Mouse (Mus musculus): ENCODE results near the gene Spaca4. TPM values are rescaled to one million over a fixed set of nuclear protein-coding genes. Genes with fewer than 3 reads are reported as not detected.
A peak's percentile ranks its signal among the peaks of the same experiment; 100 is the strongest.

The Spaca4 gene
- total and polyA plus RNA-seq, 3 experiments: not detected

DNA sequence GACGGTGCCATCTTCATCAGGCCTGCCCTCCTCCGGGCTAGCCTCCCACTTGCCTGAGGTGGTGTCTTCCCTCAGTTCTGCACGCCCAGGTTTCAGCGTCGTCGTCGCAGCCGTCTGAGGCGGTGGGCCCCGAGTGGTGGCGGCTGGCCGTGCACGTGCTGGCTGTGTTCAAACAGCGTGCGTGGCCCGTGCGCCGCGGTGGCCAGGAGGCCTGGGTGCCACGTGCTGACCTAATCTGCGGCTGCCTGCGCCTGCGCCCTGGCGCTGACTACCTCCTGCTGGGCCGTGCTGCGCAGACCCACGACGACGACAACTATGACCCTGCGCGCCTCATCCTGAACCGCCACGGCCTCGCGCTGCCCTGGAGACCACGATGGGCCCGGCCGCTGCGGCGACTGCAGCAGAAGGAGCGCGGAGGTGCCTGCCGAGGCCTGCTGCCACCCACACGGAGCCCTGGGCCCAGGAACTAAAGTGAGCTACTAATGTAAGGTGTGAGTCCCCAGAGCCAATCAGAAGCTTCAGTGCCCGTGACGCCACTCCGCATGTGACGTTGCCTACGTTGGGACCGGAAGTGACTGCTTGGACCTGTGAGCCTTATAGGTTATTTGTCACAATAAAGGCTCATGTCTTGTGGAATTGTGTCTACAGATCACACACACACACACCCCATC lies 31.6 kb downstream of the Spaca4 start, which contains the start of gene Sec1:
TSS of gene Sec1 (minus strand) at position 482 of the 671 bp plus-strand sequence.
- TF ChIP-seq RCOR1 (conservative IDR thresholded peaks at IDR 0.05; ENCODE audit: low read depth, low read length) (no peak), CHD2 (IDR thresholded peaks at IDR 0.05; ENCODE audit: low read length) (no peak), ELF1 (IDR thresholded peaks at IDR 0.05; ENCODE audit: low read depth, low read length) (no peak), MAFK (IDR thresholded peaks at IDR 0.05; ENCODE audit: insufficient replicate concordance, low read length) (no peak), UBTF (IDR thresholded peaks at IDR 0.05; ENCODE audit: low read depth, low read length) (no peak), EP300 (IDR thresholded peaks at IDR 0.05; ENCODE audit: low read length) (no peak), MYC (IDR thresholded peaks at IDR 0.05; ENCODE audit: low read depth, low read length) (no peak)
- no peak within 1 kb of the TSS for H3K27ac ChIP-seq (ENCODE audit: insufficient read depth, low read depth)
- dilution Hi-C loops (cut with MboI; ENCODE audit: extremely low pct_ligation_motif_present, extremely low pct_unique_long_range_greater_than_20kb, low sequenced_read_pairs): no loop called here
- H3K4me3 ChIP-seq (replicated peaks in 1 of 3; ENCODE audit: low read depth in 2 of 3, low read length in 2 of 3, poor library complexity in 1 of 3): no peak within 1 kb of the TSS
- no peak within 1 kb of the TSS for H3K9ac ChIP-seq (ENCODE audit: insufficient read depth, low read depth)
- no peaks in the 10 kb centered on the region for H3K27me3 ChIP-seq (replicated peaks)
- H3K79me2 ChIP-seq (replicated peaks; ENCODE audit: control insufficient read depth, extremely low read depth, insufficient read depth, poor library complexity, severe bottlenecking): no peaks in the 10 kb centered on the region
- DNase-seq (ENCODE audit: extremely low read depth): no peak
- no peaks in the 10 kb centered on the region for H3K9me3 ChIP-seq (replicated peaks; ENCODE audit: low read length)
- peaks cover 25 to 65% of the 10 kb centered on the region in 2 experiments for H3K4me1 ChIP-seq (ENCODE audit: control insufficient read depth in 1 of 2, insufficient read depth in 2 of 2)
- H3K4me2 ChIP-seq (ENCODE audit: insufficient read depth, low read depth, poor library complexity, severe bottlenecking): no peak within 1 kb of the TSS
- in situ Hi-C loops (cut with MboI; ENCODE audit: low pct_ligation_motif_present, low pct_unique_long_range_greater_than_20kb, low sequenced_read_pairs): no loop called here
- no peaks in the 10 kb centered on the region for H3K36me3 ChIP-seq (replicated peaks in 1 of 2; ENCODE audit: control insufficient read depth in 1 of 2, insufficient read depth in 1 of 2, low read length in 1 of 2)

GRCm38 (mm10) chr7:45692364-45692763 lies 33.2 kb downstream of the Spaca4 start:
- Histone ChIP-seq H3K27ac (ENCODE audit: insufficient read depth, low read depth) (no peak overlapping the region), H3K9me3 (replicated peaks; ENCODE audit: low read length) (no peaks in the 10 kb centered on the region), H3K9ac (ENCODE audit: insufficient read depth, low read depth) (no peak overlapping the region), H3K79me2 (replicated peaks; ENCODE audit: control insufficient read depth, extremely low read depth, insufficient read depth, poor library complexity, severe bottlenecking) (no peaks in the 10 kb centered on the region), H3K4me2 (ENCODE audit: insufficient read depth, low read depth, poor library complexity, severe bottlenecking) (no peak overlapping the region), H3K4me3 (replicated peaks in 1 of 3; ENCODE audit: low read depth in 2 of 3, low read length in 2 of 3, poor library complexity in 1 of 3) (no peak overlapping the region), H3K27me3 (replicated peaks) (no peaks in the 10 kb centered on the region), H3K36me3 (replicated peaks in 1 of 2; ENCODE audit: control insufficient read depth in 1 of 2, insufficient read depth in 1 of 2, low read length in 1 of 2) (no peaks in the 10 kb centered on the region), H3K4me1 (ENCODE audit: control insufficient read depth in 1 of 2, insufficient read depth in 2 of 2) (peaks cover 27 to 61% of the 10 kb centered on the region in 2 experiments)
- no peak for TF ChIP-seq TBP (conservative IDR thresholded peaks at IDR 0.05; ENCODE audit: low read depth, low read length)
- TF ChIP-seq HCFC1 (IDR thresholded peaks at IDR 0.05; ENCODE audit: low read depth, low read length): no peak
- no peak for TF ChIP-seq CHD1 (IDR thresholded peaks at IDR 0.05; ENCODE audit: low read depth, low read length)
- TF ChIP-seq POLR2A (IDR thresholded peaks at IDR 0.05; ENCODE audit: low read depth, low read length): no peak
- TF ChIP-seq CTCF (conservative IDR thresholded peaks at IDR 0.05 in 1 of 2, IDR thresholded peaks at IDR 0.05 in 1 of 2; ENCODE audit: low read depth in 2 of 2, low read length in 2 of 2): no peak
- in situ Hi-C loops (cut with MboI; ENCODE audit: low pct_ligation_motif_present, low pct_unique_long_range_greater_than_20kb, low sequenced_read_pairs) (no loop called here), dilution Hi-C loops (cut with MboI; ENCODE audit: extremely low pct_ligation_motif_present, extremely low pct_unique_long_range_greater_than_20kb, low sequenced_read_pairs) (no loop called here)
- DNase-seq (ENCODE audit: extremely low read depth): no peak

DNA sequence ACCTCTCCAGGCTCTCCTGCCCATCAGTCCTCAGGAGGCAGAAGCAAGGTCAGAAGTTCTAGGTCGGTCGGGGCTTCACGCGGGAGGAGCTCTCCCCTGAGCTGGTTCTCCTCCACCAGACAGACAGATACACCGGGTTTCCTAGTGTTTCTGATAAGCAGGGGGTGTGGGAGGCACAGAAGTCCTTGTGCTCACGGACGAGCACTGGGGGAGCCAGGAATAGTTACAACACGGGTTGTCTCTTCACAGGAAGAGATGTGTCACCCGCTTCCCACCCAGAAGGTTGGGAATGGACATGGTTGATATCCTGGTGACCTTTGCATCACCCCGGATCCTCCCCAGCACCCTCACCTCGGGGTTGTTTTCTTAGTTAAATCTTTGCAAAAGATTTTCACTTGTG lies 35.8 kb downstream of the Spaca4 start:
- no peaks in the 10 kb centered on the region for H3K27me3 ChIP-seq (replicated peaks)
- H3K4me1 ChIP-seq (ENCODE audit: control insufficient read depth in 1 of 2, insufficient read depth in 2 of 2): peaks cover 24 to 68% of the 10 kb centered on the region in 2 experiments
- dilution Hi-C loops (cut with MboI; ENCODE audit: extremely low pct_ligation_motif_present, extremely low pct_unique_long_range_greater_than_20kb, low sequenced_read_pairs): no loop called here
- peak overlapping the region; percentile 49; the same call in 1 of the 2 replicates for H3K27ac ChIP-seq (ENCODE audit: insufficient read depth, low read depth)
- no peak for TF ChIP-seq ZNF384 (IDR thresholded peaks at IDR 0.05; ENCODE audit: low read depth, low read length)
- TF ChIP-seq USF1 (IDR thresholded peaks at IDR 0.05; ENCODE audit: low read depth, low read length): no peak
- no peak for TF ChIP-seq ZKSCAN1 (IDR thresholded peaks at IDR 0.05; ENCODE audit: borderline replicate concordance, low read depth, low read length)
- TF ChIP-seq NELFE (IDR thresholded peaks at IDR 0.05; ENCODE audit: low read depth, low read length): no peak
- TF ChIP-seq RAD21 (IDR thresholded peaks at IDR 0.05; ENCODE audit: low read depth, low read length): no peak
- TF ChIP-seq MXI1 (IDR thresholded peaks at IDR 0.05; ENCODE audit: low read depth, low read length): no peak
- TF ChIP-seq CHD1 (IDR thresholded peaks at IDR 0.05; ENCODE audit: low read depth, low read length): no peak
- no peak for TF ChIP-seq UBTF (IDR thresholded peaks at IDR 0.05; ENCODE audit: low read depth, low read length)
- TF ChIP-seq POLR2AphosphoS2 (IDR thresholded peaks at IDR 0.05; ENCODE audit: low read depth, low read length): no peak
- TF ChIP-seq MYC (IDR thresholded peaks at IDR 0.05; ENCODE audit: low read depth, low read length): no peak
- TF ChIP-seq MAZ (IDR thresholded peaks at IDR 0.05; ENCODE audit: low read depth, low read length): no peak
- no peak for TF ChIP-seq ELF1 (IDR thresholded peaks at IDR 0.05; ENCODE audit: low read depth, low read length)
- TF ChIP-seq SIN3A (IDR thresholded peaks at IDR 0.05; ENCODE audit: low read length): no peak
- TF ChIP-seq JUN (IDR thresholded peaks at IDR 0.05; ENCODE audit: insufficient read depth, low read depth, low read length): no peak
- no peak for TF ChIP-seq EP300 (IDR thresholded peaks at IDR 0.05; ENCODE audit: low read length)
- no peak for TF ChIP-seq PAX5 (IDR thresholded peaks at IDR 0.05; ENCODE audit: low read length)
- no peak for TF ChIP-seq USF2 (conservative IDR thresholded peaks at IDR 0.05; ENCODE audit: low read depth, low read length)
- no peak for TF ChIP-seq NRF1 (IDR thresholded peaks at IDR 0.05; ENCODE audit: low read depth, low read length)
- no peak for TF ChIP-seq BHLHE40 (IDR thresholded peaks at IDR 0.05; ENCODE audit: low read depth, low read length)
- no peaks in the 10 kb centered on the region for H3K9me3 ChIP-seq (replicated peaks; ENCODE audit: low read length)
- H3K4me3 ChIP-seq (replicated peaks in 1 of 3; ENCODE audit: low read depth in 2 of 3, low read length in 2 of 3, poor library complexity in 1 of 3): no peak overlapping the region
- H3K4me2 ChIP-seq (ENCODE audit: insufficient read depth, low read depth, poor library complexity, severe bottlenecking): no peak overlapping the region
- H3K36me3 ChIP-seq (replicated peaks in 1 of 2; ENCODE audit: control insufficient read depth in 1 of 2, insufficient read depth in 1 of 2, low read length in 1 of 2): no peaks in the 10 kb centered on the region
- H3K79me2 ChIP-seq (replicated peaks; ENCODE audit: control insufficient read depth, extremely low read depth, insufficient read depth, poor library complexity, severe bottlenecking): no peaks in the 10 kb centered on the region
- in situ Hi-C loops (cut with MboI; ENCODE audit: low pct_ligation_motif_present, low pct_unique_long_range_greater_than_20kb, low sequenced_read_pairs): loop anchor here (10.0 kb wide), 1 partner anchor 225 kb away; the partner anchor contains the start of gene Bax
- DNase-seq (ENCODE audit: extremely low read depth): no peak
- no peak overlapping the region for H3K9ac ChIP-seq (ENCODE audit: insufficient read depth, low read depth)

Measured in CH12.LX (cell line).